Mouse (Mus musculus) G1E (cell line): ENCODE data around the gene Vmn1r101.
"Not testable (repeated sequence)": the region's sequence is repeated elsewhere in the genome, so short reads cannot be mapped to it uniquely, and the experiment has no call there.

Experiments
- CTCF ChIP-seq: IDR thresholded peaks from 2 replicates; pipeline ENCODE4 v1.5.1; 2012; ENCODE audit warnings: low read depth, low read length, inconsistent platforms, mixed read lengths
- GATA1 ChIP-seq: IDR thresholded peaks from 2 replicates; pipeline ENCODE4 v1.6.1; 2012; ENCODE audit warnings: borderline replicate concordance, low read length, inconsistent platforms, mixed read lengths
- TAL1 ChIP-seq: conservative IDR thresholded peaks from 2 replicates; pipeline ENCODE4 v1.6.1; 2012; ENCODE audit warnings: low read depth, low read length, inconsistent platforms, mixed read lengths

- TF ChIP-seq CTCF, TAL1, GATA1: not testable (repeated sequence)
Measured at GRCm38 (mm10) chr7:20442493-20442892, at the start of gene Vmn1r101.
